Mouse (Mus musculus) brown adipose tissue, adult 24 weeks (tissue): Measurements from ENCODE around the gene Trhde. TPM values are rescaled to one million over a fixed set of nuclear protein-coding genes. Genes with fewer than 3 reads are reported as not detected.

Experiments
- H3K27ac ChIP-seq: fragments of 200-500 bp; replicated peaks from 2 replicates; pipeline ENCODE4 v1.5.1; 2012; ENCODE audit warnings: low read depth, mild to moderate bottlenecking, low read length
- H3K4me1 ChIP-seq: fragments of 200-500 bp; 2 replicates; pipeline ENCODE4 v1.6.1; 2012; ENCODE audit warnings: low read length, mixed read lengths; ENCODE audit not compliant: control insufficient read depth, insufficient read depth, insufficient read length
- H3K4me3 ChIP-seq: fragments of 200-500 bp; 2 replicates; pipeline ENCODE4 v1.5.1; 2012; ENCODE audit warnings: low read depth, mild to moderate bottlenecking, low read length, moderate library complexity; ENCODE audit not compliant: insufficient read depth
- polyA plus RNA-seq: library from polyadenylated mRNA; stranded (reverse); fragments of >200 nt; gene quantifications from 2 replicates; pipeline ENCODE4 v1.2.4, GENCODE M21; 2012; ENCODE audit not compliant: missing spikeins, insufficient read depth, insufficient read length

The Trhde gene
- polyA plus RNA-seq, 1 experiment: 1.1 TPM

DNA sequence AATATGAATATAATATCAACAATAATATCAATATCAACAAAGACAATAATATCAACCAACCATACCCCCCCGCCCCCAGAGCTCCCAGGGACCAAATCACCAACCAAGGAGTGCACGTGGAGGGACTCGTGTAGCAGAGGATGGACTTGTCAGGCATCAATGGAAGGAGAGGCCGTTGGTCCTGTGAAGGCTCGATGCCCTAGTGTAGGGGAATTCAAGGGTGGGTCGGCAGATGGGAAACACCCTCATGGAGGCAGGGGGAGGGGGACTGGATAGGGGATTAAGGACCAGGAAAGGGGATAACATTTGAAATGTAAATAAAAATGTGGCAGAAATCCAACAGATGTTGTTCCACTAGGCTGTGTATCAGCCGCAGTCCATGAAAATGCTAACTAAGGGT, 40.0 kb downstream of the Trhde start:
- Histone ChIP-seq H3K4me1 (no peaks in the 10 kb centered on the region), H3K4me3 (no peak overlapping the region)

GRCm38 (mm10) chr10:114759240-114759639, 42.9 kb downstream of the Trhde start:
- Histone ChIP-seq H3K4me1 (no peaks in the 10 kb centered on the region), H3K4me3 (no peak overlapping the region), H3K27ac (no peak overlapping the region)

More for the DNA sequence above, 40.0 kb downstream of the Trhde start:
- no peak overlapping the region for H3K27ac ChIP-seq

GRCm38 (mm10) chr10:114758614-114759013, 43.5 kb downstream of the Trhde start:
- Histone ChIP-seq H3K4me3 (no peak overlapping the region), H3K27ac (no peak overlapping the region), H3K4me1 (no peaks in the 10 kb centered on the region)

GRCm38 (mm10) chr10:114742755-114743705, 59.1 kb downstream of the Trhde start:
- H3K27ac ChIP-seq: no peak overlapping the region
- H3K4me1 ChIP-seq: no peaks in the 10 kb centered on the region
- H3K4me3 ChIP-seq: no peak overlapping the region

- Histone ChIP-seq H3K4me1 (no peaks in the 10 kb centered on the region), H3K4me3 (no peak overlapping the region), H3K27ac (no peak overlapping the region)
Observed at GRCm38 (mm10) chr10:114739916-114740315, 62.2 kb downstream of the Trhde start.

GRCm38 (mm10) chr10:114737581-114737980, 64.5 kb downstream of the Trhde start:
- Histone ChIP-seq H3K4me1 (no peaks in the 10 kb centered on the region), H3K4me3 (no peak overlapping the region), H3K27ac (no peak overlapping the region)

DNA sequence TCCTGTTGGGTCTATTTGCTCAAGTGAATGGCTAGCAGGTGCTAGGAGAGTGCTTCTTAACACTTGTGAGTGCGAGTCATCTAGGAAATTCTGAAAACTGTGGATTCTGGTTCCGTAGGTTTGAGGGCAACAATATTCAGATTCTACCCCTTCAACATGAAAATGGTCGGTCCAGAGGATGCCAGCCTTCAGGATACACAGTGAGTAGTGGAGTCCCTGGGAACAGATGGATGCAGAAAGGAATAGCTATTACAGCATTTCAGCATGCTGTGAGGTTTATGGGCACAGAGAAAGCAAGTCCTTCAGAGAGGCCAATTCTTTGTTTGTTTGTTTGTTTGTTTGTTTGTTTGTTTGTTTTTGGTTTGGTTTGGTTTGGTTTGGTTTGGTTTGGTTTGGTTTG, 65.7 kb downstream of the Trhde start:
- no peak overlapping the region for H3K4me3 ChIP-seq
- H3K27ac ChIP-seq: no peak overlapping the region
- no peaks in the 10 kb centered on the region for H3K4me1 ChIP-seq

DNA sequence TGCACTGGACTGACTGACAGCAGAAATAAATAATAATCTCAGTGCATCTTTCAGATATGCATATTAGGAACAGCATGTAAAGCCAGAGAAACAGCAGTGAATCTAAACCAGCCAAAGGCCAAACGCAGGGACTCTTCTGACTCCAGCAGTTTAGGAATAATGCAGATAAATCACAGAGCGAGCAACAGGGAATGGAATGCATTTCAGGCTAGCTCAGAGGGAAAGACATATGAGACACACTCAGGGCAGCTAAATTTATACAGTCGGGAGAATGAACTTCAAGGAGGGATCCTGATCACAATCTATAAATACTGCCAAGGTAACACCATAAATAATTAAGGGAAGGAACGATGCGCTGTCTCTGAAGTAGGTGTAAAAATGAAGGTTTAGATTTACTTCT, 66.4 kb downstream of the Trhde start:
- no peaks in the 10 kb centered on the region for H3K4me1 ChIP-seq
- no peak overlapping the region for H3K27ac ChIP-seq
- H3K4me3 ChIP-seq: no peak overlapping the region

GRCm38 (mm10) chr10:114735111-114735510, 67.0 kb downstream of the Trhde start:
- no peaks in the 10 kb centered on the region for H3K4me1 ChIP-seq
- H3K27ac ChIP-seq: no peak overlapping the region
- no peak overlapping the region for H3K4me3 ChIP-seq

- Histone ChIP-seq H3K27ac (no peak overlapping the region), H3K4me1 (no peaks in the 10 kb centered on the region), H3K4me3 (no peak overlapping the region)
Observed at GRCm38 (mm10) chr10:114725591-114725990, 76.5 kb downstream of the Trhde start.

DNA sequence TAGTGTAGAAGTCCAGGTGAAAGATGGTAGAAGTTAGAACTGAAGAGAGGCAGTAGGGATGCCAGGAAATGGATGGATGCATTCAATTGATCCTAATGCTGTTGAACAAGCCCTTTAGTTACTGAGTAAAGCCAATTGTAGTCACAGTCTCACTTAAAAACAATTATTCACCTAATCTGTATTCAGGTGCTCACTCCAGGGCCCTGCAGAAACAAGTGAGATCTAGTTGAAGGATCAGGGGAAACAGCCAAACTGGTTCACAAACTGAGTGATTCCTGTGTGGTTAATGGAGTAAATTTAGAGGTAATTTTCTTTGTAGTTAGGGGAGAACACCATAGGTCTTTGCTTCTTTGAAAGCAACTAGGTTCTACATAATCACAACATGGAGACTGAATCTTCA, 100.3 kb downstream of the Trhde start:
- Histone ChIP-seq H3K4me3 (no peak overlapping the region), H3K4me1 (no peaks in the 10 kb centered on the region), H3K27ac (no peak overlapping the region)

- H3K4me1 ChIP-seq: no peaks in the 10 kb centered on the region
Observed at GRCm38 (mm10) chr10:114671791-114672415, 130.2 kb downstream of the Trhde start.

GRCm38 (mm10) chr10:114593046-114593445, 209.1 kb downstream of the Trhde start:
- Histone ChIP-seq H3K27ac (no peak overlapping the region), H3K4me1 (no peaks in the 10 kb centered on the region), H3K4me3 (no peak overlapping the region)

More at GRCm38 (mm10) chr10:114671791-114672415, 130.2 kb downstream of the Trhde start:
- no peak overlapping the region for H3K4me3 ChIP-seq
- H3K27ac ChIP-seq: no peak overlapping the region

GRCm38 (mm10) chr10:114578926-114579325, 223.2 kb downstream of the Trhde start:
- Histone ChIP-seq H3K27ac (no peak overlapping the region), H3K4me3 (no peak overlapping the region), H3K4me1 (no peaks in the 10 kb centered on the region)

GRCm38 (mm10) chr10:114567891-114568290, 234.2 kb downstream of the Trhde start:
- no peaks in the 10 kb centered on the region for H3K4me1 ChIP-seq
- no peak overlapping the region for H3K4me3 ChIP-seq
- no peak overlapping the region for H3K27ac ChIP-seq

GRCm38 (mm10) chr10:114509186-114509585, 292.9 kb downstream of the Trhde start:
- H3K27ac ChIP-seq: no peak overlapping the region
- no peak overlapping the region for H3K4me3 ChIP-seq
- H3K4me1 ChIP-seq: no peaks in the 10 kb centered on the region
